Mouse (Mus musculus): ENCODE data around the gene Acot6. TPM values are rescaled to one million over a fixed set of nuclear protein-coding genes. Genes with fewer than 3 reads are reported as not detected.
"Not testable (repeated sequence)": the region's sequence is repeated elsewhere in the genome, so short reads cannot be mapped to it uniquely, and the experiment has no call there.

The Acot6 gene
- total and polyA plus RNA-seq, 2 experiments from 2014 or later = 1.3 to 5.1 TPM

GRCm38 (mm10) chr12:84068986-84069385, 31.5 kb upstream of the Acot6 start, which contains the start of gene Acot5:
Acot5 (plus strand) TSS chr12:84069325.
- Histone ChIP-seq H3K27me3 (ENCODE audit: insufficient read depth, low read length) (no peaks in the 10 kb centered on the region; the same call in none of the 2 replicates), H3K4me1 (ENCODE audit: insufficient read depth) (no peaks in the 10 kb centered on the region), H3K27ac (ENCODE audit: low read depth, low read length) (no peak within 1 kb of the TSS), H3K9me3 (ENCODE audit: low read length) (no peaks in the 10 kb centered on the region), H3K4me3 (ENCODE audit: low read depth, low read length) (peak within 1 kb of the TSS; percentile 42), H3K9ac (peak within 1 kb of the TSS; percentile 28), H3K36me3 (ENCODE audit: insufficient read depth) (no peaks in the 10 kb centered on the region), H3K4me2 (ENCODE audit: low read depth) (peak within 1 kb of the TSS; percentile 57)
- DNase-seq = no peak
- no peak for TF ChIP-seq CTCF (IDR thresholded peaks at IDR 0.05; ENCODE audit: low read depth)
- no peak for ATAC-seq
- WGBS = 58% methylated on average over 9 of the region's 9 CpGs

DNA sequence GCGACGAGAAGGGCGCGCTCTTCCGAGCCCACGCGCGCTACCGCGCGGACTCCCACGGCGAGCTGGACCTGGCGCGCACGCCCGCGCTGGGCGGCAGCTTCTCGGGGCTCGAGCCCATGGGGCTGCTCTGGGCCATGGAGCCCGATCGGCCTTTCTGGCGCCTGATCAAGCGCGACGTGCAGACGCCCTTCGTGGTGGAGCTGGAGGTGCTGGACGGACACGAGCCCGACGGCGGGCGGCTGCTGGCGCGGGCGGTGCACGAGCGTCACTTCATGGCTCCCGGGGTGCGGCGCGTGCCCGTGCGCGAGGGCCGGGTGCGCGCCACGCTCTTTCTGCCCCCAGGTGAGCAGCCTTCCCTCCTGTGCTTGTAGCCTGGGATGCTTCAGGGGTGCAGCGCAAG, 30.9 kb upstream of the Acot6 start:
- not testable (repeated sequence) for H3K27me3 ChIP-seq (ENCODE audit: insufficient read depth, low read length); H3K27ac ChIP-seq (ENCODE audit: low read depth, low read length); H3K36me3 ChIP-seq (ENCODE audit: insufficient read depth); H3K4me1 ChIP-seq (ENCODE audit: insufficient read depth); H3K9me3 ChIP-seq (ENCODE audit: low read length); ATAC-seq
- WGBS = 6% methylated on average over 39 of the region's 52 CpGs
- Histone ChIP-seq H3K4me3 (ENCODE audit: low read depth, low read length) (peak overlapping the region; percentile 42), H3K9ac (peak overlapping the region; percentile 28), H3K4me2 (ENCODE audit: low read depth) (peak overlapping the region; percentile 57)
- peak; percentile 22 for DNase-seq

DNA sequence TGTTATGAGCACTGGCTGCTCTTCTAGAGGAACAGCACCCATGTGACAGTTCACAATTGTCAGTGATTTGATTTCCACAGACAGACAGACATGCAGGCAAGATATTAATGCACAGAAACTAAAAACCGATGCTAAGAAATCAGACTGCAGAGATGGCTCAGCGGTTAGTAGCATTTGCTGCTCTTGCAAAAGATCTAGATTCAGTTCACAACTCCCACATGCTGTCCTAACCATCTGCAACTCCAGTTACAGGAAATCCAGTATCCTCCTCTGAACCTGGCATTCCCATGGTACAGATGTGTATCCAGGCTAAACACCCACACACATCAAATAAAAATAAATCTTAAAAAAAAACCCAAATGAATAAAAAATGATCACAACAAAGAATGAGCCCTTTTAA, 28.8 kb upstream of the Acot6 start:
- DNase-seq (no peak), ATAC-seq (no peak)
- Histone ChIP-seq H3K9ac (no peak overlapping the region), H3K4me2 (ENCODE audit: low read depth) (no peak overlapping the region), H3K27ac (ENCODE audit: low read depth, low read length) (no peak overlapping the region), H3K4me3 (ENCODE audit: low read depth, low read length) (no peak overlapping the region), H3K27me3 (ENCODE audit: insufficient read depth, low read length) (no peaks in the 10 kb centered on the region; the same call in none of the 2 replicates), H3K9me3 (ENCODE audit: low read length) (no peaks in the 10 kb centered on the region), H3K4me1 (ENCODE audit: insufficient read depth) (no peaks in the 10 kb centered on the region), H3K36me3 (ENCODE audit: insufficient read depth) (no peaks in the 10 kb centered on the region)
- WGBS = 97% methylated on average over 2 of the region's 2 CpGs
- no peak for TF ChIP-seq CTCF (IDR thresholded peaks at IDR 0.05; ENCODE audit: low read depth)

- no peaks in the 10 kb centered on the region for H3K36me3 ChIP-seq (ENCODE audit: insufficient read depth)
- TF ChIP-seq CTCF (IDR thresholded peaks at IDR 0.05; ENCODE audit: low read depth) = no peak
- no peak for ATAC-seq
- no peak overlapping the region for H3K4me2 ChIP-seq (ENCODE audit: low read depth)
- no peaks in the 10 kb centered on the region for H3K27me3 ChIP-seq (ENCODE audit: insufficient read depth, low read length)
- H3K27ac ChIP-seq (ENCODE audit: low read depth, low read length) = no peak overlapping the region
- H3K4me3 ChIP-seq (ENCODE audit: low read depth, low read length) = no peak overlapping the region
- H3K9me3 ChIP-seq (ENCODE audit: low read length) = no peaks in the 10 kb centered on the region
- WGBS = 87% methylated on average over 4 of the region's 4 CpGs
- no peak for DNase-seq
- no peaks in the 10 kb centered on the region for H3K4me1 ChIP-seq (ENCODE audit: insufficient read depth)
- no peak overlapping the region for H3K9ac ChIP-seq
Observed at GRCm38 (mm10) chr12:84077371-84077990, 23.0 kb upstream of the Acot6 start.

DNA sequence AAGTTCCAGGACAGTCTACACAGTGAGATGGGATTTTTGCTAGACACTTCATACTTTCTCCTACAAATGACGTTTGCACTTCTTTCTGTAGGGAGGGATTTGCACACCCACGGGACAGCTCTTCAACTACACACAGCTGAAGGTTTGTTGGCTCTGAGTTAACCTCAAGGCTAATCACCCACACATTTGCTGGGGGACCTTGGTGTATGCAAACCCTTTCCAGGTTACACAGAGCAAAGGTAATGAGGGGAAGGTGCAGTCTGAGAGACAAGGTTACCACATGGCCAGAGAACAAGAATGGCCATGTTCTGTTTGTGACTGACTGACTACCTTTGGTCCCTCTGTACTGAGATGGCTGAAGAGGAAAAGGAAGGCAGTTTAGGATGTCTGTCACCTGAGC, 16.6 kb upstream of the Acot6 start:
- no peak for ATAC-seq
- no peak for DNase-seq
- Histone ChIP-seq H3K27ac (ENCODE audit: low read depth, low read length) (no peak overlapping the region), H3K4me3 (ENCODE audit: low read depth, low read length) (no peak overlapping the region), H3K4me1 (ENCODE audit: insufficient read depth) (no peaks in the 10 kb centered on the region), H3K9ac (no peak overlapping the region), H3K27me3 (ENCODE audit: insufficient read depth, low read length) (no peaks in the 10 kb centered on the region), H3K4me2 (ENCODE audit: low read depth) (no peak overlapping the region), H3K36me3 (ENCODE audit: insufficient read depth) (no peaks in the 10 kb centered on the region), H3K9me3 (ENCODE audit: low read length) (no peaks in the 10 kb centered on the region)
- 82% methylated on average over 2 of the region's 2 CpGs for WGBS
- TF ChIP-seq CTCF (IDR thresholded peaks at IDR 0.05; ENCODE audit: low read depth) = no peak

DNA sequence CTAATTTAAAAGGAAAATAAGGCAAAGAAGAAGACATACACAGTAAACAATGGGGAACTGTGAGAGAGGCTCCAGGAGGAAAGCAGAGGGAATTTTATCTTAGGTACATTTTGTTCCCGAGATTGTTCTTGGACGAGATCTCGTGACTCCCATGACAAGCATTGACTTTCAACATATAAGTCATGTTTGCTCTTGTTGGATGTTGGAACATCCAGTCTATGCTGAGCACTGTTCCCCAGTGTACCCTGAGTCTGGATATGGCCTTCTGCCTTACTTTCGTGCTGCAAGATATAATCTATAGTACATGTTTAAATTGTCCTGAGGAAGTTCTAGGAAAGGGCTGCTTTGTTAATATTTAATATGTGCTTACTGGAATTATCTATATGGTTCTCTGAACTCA, 15.9 kb upstream of the Acot6 start:
- no peak overlapping the region for H3K4me3 ChIP-seq (ENCODE audit: low read depth, low read length)
- 92% methylated on average over 4 of the region's 4 CpGs for WGBS
- no peaks in the 10 kb centered on the region for H3K27me3 ChIP-seq (ENCODE audit: insufficient read depth, low read length)
- H3K27ac ChIP-seq (ENCODE audit: low read depth, low read length) = no peak overlapping the region
- no peaks in the 10 kb centered on the region for H3K9me3 ChIP-seq (ENCODE audit: low read length)
- H3K4me2 ChIP-seq (ENCODE audit: low read depth) = no peak overlapping the region
- ATAC-seq (no peak), DNase-seq (no peak)
- H3K9ac ChIP-seq = no peak overlapping the region
- H3K4me1 ChIP-seq (ENCODE audit: insufficient read depth) = no peaks in the 10 kb centered on the region
- H3K36me3 ChIP-seq (ENCODE audit: insufficient read depth) = no peaks in the 10 kb centered on the region
- TF ChIP-seq CTCF (IDR thresholded peaks at IDR 0.05; ENCODE audit: low read depth) = no peak

DNA sequence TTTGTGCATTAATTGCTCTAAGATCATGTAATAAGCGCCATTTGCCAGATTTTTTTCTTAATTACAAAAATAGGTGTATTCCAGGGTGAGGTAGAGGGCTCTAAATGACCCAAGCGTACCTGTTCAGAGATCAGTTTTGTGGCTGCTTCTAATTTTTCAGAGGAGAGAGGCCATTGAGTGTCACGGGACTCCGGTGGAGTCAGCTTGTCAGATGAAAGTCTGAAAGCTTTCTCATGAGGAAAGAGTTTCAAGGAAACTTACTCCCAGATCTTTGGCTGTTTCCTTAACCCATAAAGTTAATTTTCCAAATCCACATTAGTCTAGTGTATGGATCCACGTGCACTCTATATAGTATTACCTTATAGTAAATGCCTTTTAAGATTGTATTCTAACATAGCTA, 5.8 kb upstream of the Acot6 start:
- H3K27ac ChIP-seq (ENCODE audit: low read depth, low read length); H3K36me3 ChIP-seq (ENCODE audit: insufficient read depth); H3K4me1 ChIP-seq (ENCODE audit: insufficient read depth); ATAC-seq; DNase-seq; H3K4me3 ChIP-seq (ENCODE audit: low read depth, low read length); H3K4me2 ChIP-seq (ENCODE audit: low read depth); H3K9ac ChIP-seq; H3K9me3 ChIP-seq (ENCODE audit: low read length); H3K27me3 ChIP-seq (ENCODE audit: insufficient read depth, low read length): not testable (repeated sequence)
- WGBS = 93% methylated on average over 5 of the region's 5 CpGs
